Mouse (Mus musculus) forebrain, embryonic 10.5 days (tissue): ENCODE data around the gene Ruvbl2. TPM values are rescaled to one million over a fixed set of nuclear protein-coding genes. Genes with fewer than 3 reads are reported as not detected.
"Not testable (repeated sequence)": the region's sequence is repeated elsewhere in the genome, so short reads cannot be mapped to it uniquely, and the experiment has no call there.

ENCODE experiments used
- DNase-seq: peaks from one replicate; pipeline ENCODE4 v3.0.0-alpha.2; 2017; ENCODE audit warnings: low spot score; ENCODE audit errors: extremely low spot score
- H3K27ac ChIP-seq: fragments of 300-500 bp; sonication (generic); 2 replicates; pipeline ENCODE4 v1.5.1; 2016; ENCODE audit warnings: mild to moderate bottlenecking
- H3K27me3 ChIP-seq: fragments of 300-500 bp; sonication (generic); 2 replicates; pipeline ENCODE4 v1.6.1; 2016; ENCODE audit warnings: mild to moderate bottlenecking; ENCODE audit not compliant: poor library complexity, severe bottlenecking
- H3K36me3 ChIP-seq: fragments of 300-500 bp; sonication (generic); replicated peaks from 2 replicates; pipeline ENCODE4 v1.6.1; 2016; ENCODE audit warnings: mild to moderate bottlenecking, moderate library complexity
- H3K4me1 ChIP-seq: fragments of 300-500 bp; sonication (generic); 2 replicates; pipeline ENCODE4 v1.6.1; 2016
- H3K4me3 ChIP-seq: fragments of 300-500 bp; sonication (generic); 2 replicates; pipeline ENCODE4 v1.5.1; 2016; ENCODE audit warnings: mild to moderate bottlenecking, moderate library complexity
- H3K9me3 ChIP-seq: fragments of 300-500 bp; sonication (generic); 2 replicates; pipeline ENCODE4 v1.6.1; 2016; ENCODE audit warnings: mild to moderate bottlenecking, moderate library complexity
- WGBS: fragments of 180-500 bp; shearing (Covaris S2); methylation state at CpG from one replicate; pipeline ENCODE4 v1.1.7; 2016; 5-methylcytosine and 5-hydroxymethylcytosine counted together
- polyA plus RNA-seq: library from polyadenylated mRNA; unstranded; fragments of >200 nt; fragmentation: Nextera tagmentation; extraction: Ambion mirVana; gene quantifications from 2 replicates; pipeline ENCODE4 v1.2.1, GENCODE M21; 2016

Gene Ruvbl2
- polyA plus RNA-seq, 1 experiment from 2014 or later: 237 TPM

- Histone ChIP-seq H3K27me3 (no peaks in the 10 kb centered on the region), H3K36me3 (peaks cover 37% of the 10 kb centered on the region), H3K4me1 (peaks cover 25% of the 10 kb centered on the region), H3K9me3 (no peaks in the 10 kb centered on the region), H3K27ac (peak overlapping the region; percentile 94), H3K4me3 (peak overlapping the region; percentile 96)
- 30% methylated on average over 7 of the region's 7 CpGs for WGBS
- no peak for DNase-seq
Observed at GRCm38 (mm10) chr7:45467090-45467670, 29.3 kb upstream of the Ruvbl2 start.

GRCm38 (mm10) chr7:45466283-45467089, 28.6 kb upstream of the Ruvbl2 start, which contains the start of gene Bax:
Bax (minus strand) TSS chr7:45466898.
- Histone ChIP-seq H3K27me3 (no peaks in the 10 kb centered on the region), H3K9me3 (no peaks in the 10 kb centered on the region), H3K4me1 (peaks cover 30% of the 10 kb centered on the region), H3K27ac (peak within 1 kb of the TSS; percentile 94), H3K4me3 (peak within 1 kb of the TSS; percentile 96), H3K36me3 (peaks cover 44% of the 10 kb centered on the region)
- peak; percentile 95 for DNase-seq
- WGBS: under 1% methylated on average over 57 of the region's 58 CpGs

- no peak for DNase-seq
- H3K27me3 ChIP-seq: no peaks in the 10 kb centered on the region
- peaks cover 54% of the 10 kb centered on the region for H3K36me3 ChIP-seq
- 81% methylated on average over 9 of the region's 9 CpGs for WGBS
- H3K9me3 ChIP-seq: no peaks in the 10 kb centered on the region
- peak overlapping the region; percentile 96 for H3K4me3 ChIP-seq
- H3K4me1 ChIP-seq: peaks cover 39% of the 10 kb centered on the region
- H3K27ac ChIP-seq: peak overlapping the region; percentile 94
Observed at GRCm38 (mm10) chr7:45465549-45465948, 27.7 kb upstream of the Ruvbl2 start.

GRCm38 (mm10) chr7:45465112-45465511, 27.2 kb upstream of the Ruvbl2 start:
- no peaks in the 10 kb centered on the region for H3K27me3 ChIP-seq

GRCm38 (mm10) chr7:45463987-45464778, 26.3 kb upstream of the Ruvbl2 start:
- Histone ChIP-seq H3K4me3 (no peak overlapping the region), H3K36me3 (peaks cover 57% of the 10 kb centered on the region), H3K27ac (no peak overlapping the region), H3K4me1 (peaks cover 47% of the 10 kb centered on the region), H3K27me3 (no peaks in the 10 kb centered on the region), H3K9me3 (no peaks in the 10 kb centered on the region)
- DNase-seq: no peak
- WGBS: 94% methylated on average over 7 of the region's 7 CpGs

More at GRCm38 (mm10) chr7:45465112-45465511, 27.2 kb upstream of the Ruvbl2 start:
- H3K36me3 ChIP-seq: peaks cover 57% of the 10 kb centered on the region
- no peak for DNase-seq
- WGBS: 96% methylated on average over 12 of the region's 12 CpGs
- peaks cover 44% of the 10 kb centered on the region for H3K4me1 ChIP-seq
- peak overlapping the region; percentile 96 for H3K4me3 ChIP-seq
- H3K27ac ChIP-seq: no peak overlapping the region
- no peaks in the 10 kb centered on the region for H3K9me3 ChIP-seq

GRCm38 (mm10) chr7:45462868-45463267, 25.0 kb upstream of the Ruvbl2 start:
- H3K4me3 ChIP-seq, DNase-seq, H3K27me3 ChIP-seq, H3K9me3 ChIP-seq, H3K27ac ChIP-seq: not testable (repeated sequence)
- Histone ChIP-seq H3K36me3 (peaks cover 66% of the 10 kb centered on the region), H3K4me1 (peaks cover 56% of the 10 kb centered on the region)
- 78% methylated on average over 4 of the region's 4 CpGs for WGBS

- Histone ChIP-seq H3K27ac (no peak overlapping the region), H3K9me3 (no peaks in the 10 kb centered on the region), H3K4me1 (peaks cover 60% of the 10 kb centered on the region), H3K36me3 (peaks cover 72% of the 10 kb centered on the region), H3K27me3 (no peaks in the 10 kb centered on the region), H3K4me3 (no peak overlapping the region)
- DNase-seq: no peak
- 90% methylated on average over 4 of the region's 4 CpGs for WGBS
Observed at GRCm38 (mm10) chr7:45462325-45462724, 24.4 kb upstream of the Ruvbl2 start.

GRCm38 (mm10) chr7:45461781-45462180, 23.9 kb upstream of the Ruvbl2 start:
- no peak for DNase-seq
- no peaks in the 10 kb centered on the region for H3K27me3 ChIP-seq
- H3K27ac ChIP-seq: peak overlapping the region; percentile 95
- peaks cover 77% of the 10 kb centered on the region for H3K36me3 ChIP-seq
- H3K4me1 ChIP-seq: peaks cover 60% of the 10 kb centered on the region
- 89% methylated on average over 4 of the region's 4 CpGs for WGBS
- 0 out of 2 replicates have a peak overlapping the region, but pooled peaks have one; percentile 87 for H3K4me3 ChIP-seq
- H3K9me3 ChIP-seq: no peaks in the 10 kb centered on the region

GRCm38 (mm10) chr7:45461326-45461725, 23.4 kb upstream of the Ruvbl2 start:
- H3K9me3 ChIP-seq: no peaks in the 10 kb centered on the region
- WGBS: 67% methylated on average over 5 of the region's 5 CpGs
- no peaks in the 10 kb centered on the region for H3K27me3 ChIP-seq
- peaks cover 62% of the 10 kb centered on the region for H3K4me1 ChIP-seq
- no peak for DNase-seq
- peaks cover 82% of the 10 kb centered on the region for H3K36me3 ChIP-seq
- H3K4me3 ChIP-seq: peak overlapping the region; percentile 87
- peak overlapping the region; percentile 95 for H3K27ac ChIP-seq

GRCm38 (mm10) chr7:45460860-45461314, 23.0 kb upstream of the Ruvbl2 start:
- WGBS: 47% methylated on average over 13 of the region's 13 CpGs
- Histone ChIP-seq H3K27ac (peak overlapping the region; percentile 95), H3K9me3 (no peaks in the 10 kb centered on the region), H3K27me3 (no peaks in the 10 kb centered on the region), H3K4me1 (peaks cover 61% of the 10 kb centered on the region), H3K4me3 (peak overlapping the region; percentile 87), H3K36me3 (peaks cover 86% of the 10 kb centered on the region)
- peak; percentile 46 for DNase-seq

- WGBS: 83% methylated on average over 7 of the region's 7 CpGs
- Histone ChIP-seq H3K27ac (peak overlapping the region; percentile 95), H3K4me1 (peaks cover 56% of the 10 kb centered on the region), H3K36me3 (peaks cover 86% of the 10 kb centered on the region), H3K9me3 (no peaks in the 10 kb centered on the region), H3K4me3 (peak overlapping the region; percentile 87), H3K27me3 (no peaks in the 10 kb centered on the region)
- DNase-seq: no peak
Observed at GRCm38 (mm10) chr7:45460377-45460776, 22.5 kb upstream of the Ruvbl2 start.

- H3K4me3 ChIP-seq: peak within 1 kb of the TSS; percentile 87
- 0% methylated on average over 33 of the region's 37 CpGs for WGBS
- peak; percentile 98 for DNase-seq
- H3K27me3 ChIP-seq, H3K9me3 ChIP-seq: not testable (repeated sequence)
- H3K4me1 ChIP-seq: peaks cover 49% of the 10 kb centered on the region
- H3K36me3 ChIP-seq: peaks cover 86% of the 10 kb centered on the region
- H3K27ac ChIP-seq: peak within 1 kb of the TSS; percentile 95
Observed at GRCm38 (mm10) chr7:45459564-45460140, 21.8 kb upstream of the Ruvbl2 start, which contains the start of gene Ftl1. Ftl1 (minus strand) TSS chr7:45459884.
